Mouse (Mus musculus) hindbrain, embryonic 16.5 days (tissue): ENCODE data around the gene Hoxa5. TPM values are rescaled to one million over a fixed set of nuclear protein-coding genes. Genes with fewer than 3 reads are reported as not detected.
A peak's percentile ranks its signal among the peaks of the same experiment; 100 is the strongest.

Source experiments
- ATAC-seq: fragments of 200-750 bp; cut with Nextera tagmentation; 2 replicates; pipeline ENCODE4 v1.8.0; 2017; ENCODE audit warnings: moderate TSS enrichment, moderate library complexity
- H3K27ac ChIP-seq: fragments of 300-500 bp; sonication (generic); 2 replicates; pipeline ENCODE4 v1.5.1; 2014; ENCODE audit warnings: low read depth, mild to moderate bottlenecking, control low read depth, low read length, moderate library complexity
- H3K27me3 ChIP-seq: fragments of 300-500 bp; sonication (generic); replicated peaks from 2 replicates; pipeline ENCODE4 v1.6.1; 2014; ENCODE audit warnings: low read length; ENCODE audit not compliant: control insufficient read depth, insufficient read depth
- H3K36me3 ChIP-seq: fragments of 300-500 bp; sonication (generic); 2 replicates; pipeline ENCODE4 v1.6.1; 2014; ENCODE audit warnings: mild to moderate bottlenecking, low read length, moderate library complexity, mixed read lengths; ENCODE audit not compliant: control insufficient read depth, insufficient read depth
- H3K4me1 ChIP-seq: fragments of 300-500 bp; sonication (generic); 2 replicates; pipeline ENCODE4 v1.6.1; 2014; ENCODE audit warnings: low read depth, low read length; ENCODE audit not compliant: control insufficient read depth, insufficient read depth
- H3K4me2 ChIP-seq: fragments of 300-500 bp; sonication (generic); 2 replicates; pipeline ENCODE4 v1.6.1; 2014; ENCODE audit warnings: mild to moderate bottlenecking, low read length, control low read depth, moderate library complexity
- H3K4me3 ChIP-seq: fragments of 300-500 bp; sonication (generic); 2 replicates; pipeline ENCODE4 v1.5.1; 2014; ENCODE audit warnings: mild to moderate bottlenecking, low read length, control low read depth, moderate library complexity
- H3K9ac ChIP-seq: fragments of 300-500 bp; sonication (generic); 2 replicates; pipeline ENCODE4 v1.6.1; 2014; ENCODE audit warnings: low read depth, mild to moderate bottlenecking, control low read depth, low read length, moderate library complexity
- H3K9me3 ChIP-seq: fragments of 300-500 bp; sonication (generic); 2 replicates; pipeline ENCODE4 v1.6.1; 2014; ENCODE audit warnings: mild to moderate bottlenecking, low read length, moderate library complexity; ENCODE audit not compliant: control insufficient read depth
- WGBS: fragments of 180-500 bp; shearing (Covaris S2); extraction: QIAGEN DNeasy Blood & Tissue Kit; methylation state at CpG from one replicate; pipeline ENCODE4 v1.1.7; 2014; 5-methylcytosine and 5-hydroxymethylcytosine counted together
- polyA plus RNA-seq: library from polyadenylated mRNA; unstranded; fragments of >200 nt; fragmentation: Nextera tagmentation; extraction: Ambion mirVana; gene quantifications from 2 replicates; pipeline ENCODE4 v1.2.1, GENCODE M21; 2015

Gene Hoxa5
- polyA plus RNA-seq, 1 experiment from 2014 or later, result 106 TPM

- Histone ChIP-seq H3K4me1 (no peaks in the 10 kb centered on the region; the same call in 1 of the 2 replicates), H3K9ac (0 out of 2 replicates have a peak overlapping the region, but pooled peaks have one; percentile 3), H3K4me2 (peak overlapping the region; percentile 38), H3K4me3 (peak overlapping the region; percentile 0; the same call in 1 of the 2 replicates), H3K9me3 (no peaks in the 10 kb centered on the region), H3K36me3 (no peaks in the 10 kb centered on the region), H3K27ac (peak overlapping the region; percentile 75), H3K27me3 (peaks cover 45% of the 10 kb centered on the region)
- WGBS, result 5% methylated on average over 6 of the region's 6 CpGs
- no peak for ATAC-seq
Observed at GRCm38 (mm10) chr6:52184668-52185067, 19.7 kb downstream of the Hoxa5 start.

- no peaks in the 10 kb centered on the region for H3K36me3 ChIP-seq
- no peaks in the 10 kb centered on the region for H3K9me3 ChIP-seq
- peaks cover 48% of the 10 kb centered on the region for H3K27me3 ChIP-seq
- H3K9ac ChIP-seq, result peak overlapping the region; percentile 41
- peak overlapping the region; percentile 12 for H3K4me3 ChIP-seq
- H3K27ac ChIP-seq, result peak overlapping the region; percentile 75
- H3K4me1 ChIP-seq, result no peaks in the 10 kb centered on the region; the same call in 1 of the 2 replicates
- ATAC-seq, result no peak
- peak overlapping the region; percentile 38 for H3K4me2 ChIP-seq
- 13% methylated on average over 10 of the region's 10 CpGs for WGBS
Observed at GRCm38 (mm10) chr6:52183311-52184080, 20.9 kb downstream of the Hoxa5 start.

DNA sequence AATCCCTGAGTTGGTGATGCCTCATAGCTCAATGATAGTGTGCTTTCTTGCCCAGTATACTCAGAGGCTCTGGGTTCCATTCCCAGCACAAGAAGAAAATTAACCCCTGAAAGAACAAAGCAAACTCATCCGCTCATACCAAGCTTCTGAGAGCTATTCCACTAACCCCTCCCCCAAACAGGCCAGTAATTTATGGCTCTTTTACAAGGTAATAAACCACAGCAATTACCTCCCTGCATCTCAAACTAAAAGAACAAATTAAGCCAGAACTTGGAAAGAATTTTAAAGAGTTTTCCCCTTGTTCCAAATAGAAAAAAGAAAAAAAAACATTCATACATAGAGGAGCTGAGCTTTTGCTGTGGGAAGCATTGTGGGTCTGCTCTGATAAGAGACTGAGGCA lies 21.6 kb downstream of the Hoxa5 start:
- no peak for ATAC-seq
- Histone ChIP-seq H3K9me3 (no peaks in the 10 kb centered on the region), H3K36me3 (no peaks in the 10 kb centered on the region), H3K4me1 (no peaks in the 10 kb centered on the region; the same call in 1 of the 2 replicates), H3K27ac (peak overlapping the region; percentile 75), H3K4me2 (peak overlapping the region; percentile 38), H3K9ac (peak overlapping the region; percentile 41), H3K4me3 (no peak overlapping the region; the same call in 1 of the 2 replicates), H3K27me3 (peaks cover 49% of the 10 kb centered on the region)
- 22% methylated on average over 1 of the region's 1 CpGs for WGBS

- Histone ChIP-seq H3K4me3 (no peak overlapping the region), H3K4me1 (no peaks in the 10 kb centered on the region; the same call in 1 of the 2 replicates), H3K9ac (no peak overlapping the region), H3K27ac (no peak overlapping the region), H3K4me2 (peak overlapping the region; percentile 64), H3K27me3 (peaks cover 44% of the 10 kb centered on the region), H3K36me3 (no peaks in the 10 kb centered on the region), H3K9me3 (no peaks in the 10 kb centered on the region)
- ATAC-seq, result no peak
- 20% methylated on average over 2 of the region's 2 CpGs for WGBS
Observed at GRCm38 (mm10) chr6:52182030-52182429, 22.4 kb downstream of the Hoxa5 start.

GRCm38 (mm10) chr6:52180726-52181125 lies 23.7 kb downstream of the Hoxa5 start:
- Histone ChIP-seq H3K4me3 (peak overlapping the region; percentile 52), H3K27me3 (peaks cover 33% of the 10 kb centered on the region), H3K9ac (peak overlapping the region; percentile 69), H3K4me2 (peak overlapping the region; percentile 64), H3K27ac (peak overlapping the region; percentile 90), H3K9me3 (no peaks in the 10 kb centered on the region), H3K36me3 (no peaks in the 10 kb centered on the region), H3K4me1 (no peaks in the 10 kb centered on the region; the same call in 1 of the 2 replicates)
- WGBS, result 16% methylated on average over 3 of the region's 3 CpGs
- no peak for ATAC-seq

GRCm38 (mm10) chr6:52180213-52180710 lies 24.1 kb downstream of the Hoxa5 start:
- Histone ChIP-seq H3K27ac (peak overlapping the region; percentile 90), H3K4me1 (no peaks in the 10 kb centered on the region), H3K9me3 (no peaks in the 10 kb centered on the region), H3K4me3 (peak overlapping the region; percentile 52), H3K36me3 (no peaks in the 10 kb centered on the region), H3K9ac (peak overlapping the region; percentile 69), H3K27me3 (peaks cover 32% of the 10 kb centered on the region), H3K4me2 (peak overlapping the region; percentile 64)
- no peak for ATAC-seq
- 6% methylated on average over 11 of the region's 11 CpGs for WGBS

DNA sequence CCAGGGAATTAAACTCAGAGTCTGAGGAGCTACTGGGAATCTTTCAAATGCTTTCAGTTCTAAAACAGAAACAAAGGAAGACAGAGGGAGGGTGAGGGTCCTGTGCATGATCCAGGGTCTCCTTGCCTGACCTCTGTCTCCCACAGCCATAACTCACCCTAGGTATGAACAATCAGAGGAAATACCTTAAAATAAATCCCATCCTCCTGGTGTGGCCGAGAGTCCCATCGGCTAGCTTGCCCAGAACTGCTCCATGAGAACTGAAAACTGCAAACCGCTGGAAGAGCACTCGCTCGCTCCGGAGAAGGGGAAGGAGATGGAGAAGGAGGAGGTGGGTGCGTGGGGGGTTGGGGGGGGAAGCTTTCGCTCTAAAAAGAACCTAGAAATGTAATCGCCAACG lies 24.7 kb downstream of the Hoxa5 start:
- Histone ChIP-seq H3K27me3 (peaks cover 36% of the 10 kb centered on the region), H3K9me3 (no peaks in the 10 kb centered on the region), H3K27ac (peak overlapping the region; percentile 90), H3K9ac (peak overlapping the region; percentile 69), H3K4me2 (peak overlapping the region; percentile 64), H3K4me1 (no peaks in the 10 kb centered on the region), H3K4me3 (peak overlapping the region; percentile 52), H3K36me3 (no peaks in the 10 kb centered on the region)
- 2% methylated on average over 10 of the region's 10 CpGs for WGBS
- no peak for ATAC-seq

GRCm38 (mm10) chr6:52178918-52179665 lies 25.3 kb downstream of the Hoxa5 start:
- no peak for ATAC-seq
- no peaks in the 10 kb centered on the region for H3K9me3 ChIP-seq
- WGBS, result 1% methylated on average over 4 of the region's 4 CpGs
- peaks cover 38% of the 10 kb centered on the region for H3K27me3 ChIP-seq
- H3K4me1 ChIP-seq, result no peaks in the 10 kb centered on the region
- H3K36me3 ChIP-seq, result no peaks in the 10 kb centered on the region
- H3K4me3 ChIP-seq, result peak overlapping the region; percentile 52
- peak overlapping the region; percentile 64 for H3K4me2 ChIP-seq
- H3K9ac ChIP-seq, result peak overlapping the region; percentile 69
- H3K27ac ChIP-seq, result peak overlapping the region; percentile 90

DNA sequence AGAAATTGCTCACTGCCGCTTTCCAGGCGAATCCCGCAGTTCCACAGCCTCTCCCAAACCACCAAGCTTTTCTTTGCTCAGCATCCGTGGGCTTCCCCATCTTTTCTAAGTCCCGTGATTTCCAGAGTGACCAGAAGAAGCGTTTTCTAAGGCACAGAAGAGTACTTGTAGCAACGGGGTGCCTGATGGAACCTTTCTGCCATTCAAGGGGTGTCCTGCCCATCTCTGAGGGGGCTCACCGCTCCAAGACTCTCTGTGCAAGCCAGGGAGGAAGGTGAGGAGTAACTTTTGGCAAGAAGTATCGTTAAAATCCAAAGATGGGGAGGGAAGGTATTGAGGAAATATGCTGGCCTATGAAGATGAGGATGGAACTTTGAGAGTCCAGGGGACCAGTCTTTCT lies 26.6 kb downstream of the Hoxa5 start:
- H3K27me3 ChIP-seq, result peaks cover 34% of the 10 kb centered on the region
- H3K9ac ChIP-seq, result peak overlapping the region; percentile 69
- H3K4me3 ChIP-seq, result peak overlapping the region; percentile 52
- no peaks in the 10 kb centered on the region for H3K36me3 ChIP-seq
- no peaks in the 10 kb centered on the region for H3K4me1 ChIP-seq
- no peak for ATAC-seq
- peak overlapping the region; percentile 90 for H3K27ac ChIP-seq
- H3K9me3 ChIP-seq, result no peaks in the 10 kb centered on the region
- H3K4me2 ChIP-seq, result peak overlapping the region; percentile 64
- WGBS, result 3% methylated on average over 9 of the region's 9 CpGs
